Mouse (Mus musculus) frontal cortex, adult (tissue): ENCODE data around the gene Fkbp11.
"Not testable (repeated sequence)": the region's sequence is repeated elsewhere in the genome, so short reads cannot be mapped to it uniquely, and the experiment has no call there.

Experiments used
- ATAC-seq: cut with Nextera tagmentation; 2 replicates; pipeline ENCODE4 v1.9.2; 2017; ENCODE audit warnings: mild to moderate bottlenecking, moderate library complexity, mixed read lengths; ENCODE audit not compliant: low TSS enrichment

Gene Fkbp11

GRCm38 (mm10) chr15:98727443-98728321 lies at the start of gene Fkbp11:
Gene Fkbp11, minus strand, starts transcription at chr15:98728198.
- ATAC-seq, result peak; percentile 75; the same call in 1 of the 2 replicates

- ATAC-seq, result no peak
Measured at GRCm38 (mm10) chr15:98777762-98778161, 49.8 kb upstream of the Fkbp11 start, which contains the start of gene Wnt10b. Gene Wnt10b, minus strand, starts transcription at chr15:98778150.

- no peak for ATAC-seq
Measured at GRCm38 (mm10) chr15:98777005-98777616, 49.1 kb upstream of the Fkbp11 start.

GRCm38 (mm10) chr15:98776280-98777004 lies 48.4 kb upstream of the Fkbp11 start:
- ATAC-seq, result peak; percentile 48; the same call in 1 of the 2 replicates

GRCm38 (mm10) chr15:98775533-98775932 lies 47.5 kb upstream of the Fkbp11 start:
- no peak for ATAC-seq

- no peak for ATAC-seq
Measured at GRCm38 (mm10) chr15:98774096-98774495, 46.1 kb upstream of the Fkbp11 start.

- ATAC-seq, result no peak; the same call in 1 of the 2 replicates
Measured at GRCm38 (mm10) chr15:98772511-98773211, 44.7 kb upstream of the Fkbp11 start.

- no peak for ATAC-seq
Measured at GRCm38 (mm10) chr15:98771813-98772425, 43.9 kb upstream of the Fkbp11 start.

GRCm38 (mm10) chr15:98768259-98768658 lies 40.3 kb upstream of the Fkbp11 start:
- ATAC-seq, result no peak

- ATAC-seq, result no peak
Measured at GRCm38 (mm10) chr15:98765929-98766328, 37.9 kb upstream of the Fkbp11 start.

GRCm38 (mm10) chr15:98762670-98763529 lies 34.9 kb upstream of the Fkbp11 start, which contains the start of gene Arf3:
Gene Arf3, minus strand, starts transcription at chr15:98763214.
- peak; percentile 93 for ATAC-seq

GRCm38 (mm10) chr15:98762201-98762621 lies 34.2 kb upstream of the Fkbp11 start:
- peak; percentile 51 for ATAC-seq

GRCm38 (mm10) chr15:98754125-98754524 lies 26.1 kb upstream of the Fkbp11 start:
- no peak for ATAC-seq

- peak; percentile 41; the same call in 1 of the 2 replicates for ATAC-seq
Measured at GRCm38 (mm10) chr15:98753021-98753423, 25.0 kb upstream of the Fkbp11 start.

- ATAC-seq, result no peak
Measured at GRCm38 (mm10) chr15:98749093-98749492, 21.1 kb upstream of the Fkbp11 start.

GRCm38 (mm10) chr15:98747296-98747695 lies 19.3 kb upstream of the Fkbp11 start:
- ATAC-seq, result no peak

- peak; percentile 65 for ATAC-seq
Measured at GRCm38 (mm10) chr15:98746344-98746965, 18.5 kb upstream of the Fkbp11 start.

GRCm38 (mm10) chr15:98743863-98744262 lies 15.9 kb upstream of the Fkbp11 start:
- ATAC-seq, result not testable (repeated sequence)

- ATAC-seq, result no peak
Measured at GRCm38 (mm10) chr15:98742766-98743428, 14.9 kb upstream of the Fkbp11 start.
